Mouse (Mus musculus) gastrocnemius, adult 8-10 months (tissue): ENCODE data around the gene Wfdc17. TPM values are rescaled to one million over a fixed set of nuclear protein-coding genes. Genes with fewer than 3 reads are reported as not detected.

Source experiments
- DNase-seq, 2 experiments: peaks; one replicate each; pipeline ENCODE4 v3.0.0; 2022; ENCODE audit warnings: low spot score in 2 of 2
- total RNA-seq, 4 experiments: library from RNA; stranded (reverse); gene quantifications; 2 replicates each; pipeline ENCODE4 v1.2.4; 2022

Wfdc17 gene
- 1 to 10 TPM in 1 of 4 experiments, not detected in 3; 1.2 TPM for total RNA-seq

GRCm38 (mm10) chr11:83703705-83704104 lies at the start of gene Wfdc17:
Gene Wfdc17, plus strand, starts transcription at chr11:83703991.
- no peak for DNase-seq

GRCm38 (mm10) chr11:83654606-83655005 lies 49.2 kb upstream of the Wfdc17 start:
- no peak for DNase-seq

- no peak for DNase-seq
These were observed 46.3 kb upstream of the Wfdc17 start for GRCm38 (mm10) chr11:83657508-83657907.

- no peak for DNase-seq
These were observed 45.0 kb upstream of the Wfdc17 start for GRCm38 (mm10) chr11:83658797-83659196.

DNA sequence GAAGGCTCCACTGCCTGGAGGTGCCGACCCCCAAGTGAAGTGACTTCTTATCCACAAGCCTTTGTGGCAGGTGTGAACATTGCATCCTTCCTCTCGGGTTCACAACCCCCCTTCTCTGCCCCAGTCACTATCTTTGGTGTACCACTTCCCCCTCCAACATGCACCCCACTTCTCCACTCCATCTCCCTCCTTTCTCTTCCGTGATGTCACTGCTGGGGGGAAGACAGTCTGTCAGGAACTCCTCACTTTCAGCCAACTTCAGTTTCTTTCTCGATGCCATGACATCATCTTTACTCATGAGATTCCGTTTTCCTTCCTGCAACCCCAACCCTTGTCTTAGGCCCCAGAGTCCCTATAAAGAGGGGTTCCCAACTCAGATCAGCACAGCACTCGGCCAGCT lies 41.6 kb upstream of the Wfdc17 start, which contains the start of gene Ccl4:
TSS of gene Ccl4 (plus strand) at position 381 of the 400 bp plus-strand sequence.
- no peak for DNase-seq

DNA sequence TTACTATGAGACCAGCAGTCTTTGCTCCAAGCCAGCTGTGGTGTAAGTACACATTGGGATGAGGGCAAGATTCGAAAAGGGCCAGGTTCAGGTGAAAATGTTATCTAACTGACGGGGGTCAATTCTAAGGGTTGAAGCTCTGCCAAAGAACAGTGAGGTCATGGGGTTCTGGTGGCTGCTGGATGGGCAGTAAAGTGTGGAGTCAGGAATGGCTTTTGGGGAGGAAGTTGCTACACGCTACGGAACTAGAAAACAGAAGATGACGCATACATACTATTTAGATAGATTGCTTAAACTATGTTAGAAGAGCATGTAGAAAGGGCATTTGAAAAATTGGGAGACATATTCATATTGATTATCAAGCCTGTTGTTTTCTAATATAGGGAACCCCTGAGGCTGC lies 40.3 kb upstream of the Wfdc17 start:
- DNase-seq, result no peak

DNA sequence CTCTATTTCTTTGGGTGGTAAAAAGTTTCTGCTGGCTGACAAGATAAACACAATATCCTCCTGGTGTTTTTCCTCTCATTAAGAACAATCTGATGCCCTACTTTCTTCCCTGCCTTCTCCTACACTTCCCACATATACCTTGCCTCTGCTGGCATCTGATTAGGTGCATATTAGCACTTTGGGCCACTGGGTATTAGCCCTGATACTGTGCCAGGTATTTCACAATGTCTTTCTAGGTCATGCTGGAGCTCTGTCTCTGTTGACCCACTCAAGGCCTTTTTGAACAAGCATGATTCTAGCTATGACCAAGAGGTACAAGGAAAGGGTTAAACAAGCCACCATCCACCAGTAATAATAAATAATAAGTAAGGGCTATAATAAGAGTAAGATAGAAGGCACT lies 32.0 kb upstream of the Wfdc17 start:
- DNase-seq, result no peak

DNA sequence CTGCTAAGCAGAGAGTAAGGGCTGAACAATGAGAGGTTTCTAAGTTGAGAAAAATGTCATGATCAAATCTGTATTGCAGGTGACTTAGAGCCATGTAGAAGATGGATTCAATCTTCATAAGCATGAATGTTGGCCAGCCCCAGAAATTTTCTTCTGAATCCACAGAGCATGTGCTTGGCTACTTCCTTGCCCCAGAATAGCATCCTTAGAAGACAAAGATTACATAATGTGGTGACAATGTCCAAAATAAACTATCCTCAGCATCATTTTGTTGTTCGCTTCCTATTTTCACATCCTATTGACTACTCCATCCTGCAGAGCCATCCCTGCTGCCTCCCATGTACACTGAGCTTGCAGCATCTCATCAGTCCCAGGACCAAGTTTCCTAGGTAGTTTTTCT lies 28.1 kb upstream of the Wfdc17 start:
- no peak for DNase-seq

DNA sequence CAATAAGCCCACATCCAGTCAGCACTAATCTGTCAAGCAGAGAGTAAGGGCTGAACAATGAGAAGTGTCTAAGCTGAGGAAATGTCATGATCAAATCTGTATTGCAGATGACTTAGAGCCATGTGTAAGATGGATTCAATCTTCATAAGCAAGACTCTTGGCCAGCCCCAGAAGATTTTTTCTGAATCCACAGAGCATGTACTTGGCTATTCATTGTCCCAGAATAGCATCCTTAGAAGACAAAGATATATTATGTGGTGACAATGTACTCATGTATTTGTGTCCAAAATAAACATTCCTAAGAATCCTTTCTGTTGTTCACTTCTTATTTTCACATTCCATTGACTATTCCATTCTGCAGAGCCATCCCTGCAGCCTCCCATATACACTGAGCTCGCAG lies 13.9 kb upstream of the Wfdc17 start:
- DNase-seq, result no peak

GRCm38 (mm10) chr11:83692008-83692407 lies 11.8 kb upstream of the Wfdc17 start:
- DNase-seq, result no peak

DNA sequence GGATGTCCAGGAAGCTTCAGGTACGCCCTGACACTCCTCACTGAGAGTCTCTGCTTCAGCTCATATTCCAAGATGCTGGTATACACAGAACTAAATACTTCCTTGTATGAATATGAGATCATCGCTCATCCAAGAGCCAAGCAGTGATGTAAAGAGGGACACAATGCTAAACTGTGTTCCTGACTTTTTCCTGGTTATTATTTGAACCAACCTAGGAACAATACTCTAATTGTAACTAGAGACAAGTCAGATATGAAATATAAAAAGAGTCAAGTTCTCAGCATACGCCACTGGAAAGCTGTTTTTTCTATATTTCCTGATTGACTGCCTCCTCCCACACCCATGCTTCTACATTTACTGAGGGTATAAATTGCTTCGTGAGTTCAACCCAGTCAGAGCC lies 4.9 kb downstream of the Wfdc17 start, which contains the start of gene Wfdc18:
TSS of gene Wfdc18 (plus strand) at position 301 of the 400 bp plus-strand sequence.
- DNase-seq, result no peak

DNA sequence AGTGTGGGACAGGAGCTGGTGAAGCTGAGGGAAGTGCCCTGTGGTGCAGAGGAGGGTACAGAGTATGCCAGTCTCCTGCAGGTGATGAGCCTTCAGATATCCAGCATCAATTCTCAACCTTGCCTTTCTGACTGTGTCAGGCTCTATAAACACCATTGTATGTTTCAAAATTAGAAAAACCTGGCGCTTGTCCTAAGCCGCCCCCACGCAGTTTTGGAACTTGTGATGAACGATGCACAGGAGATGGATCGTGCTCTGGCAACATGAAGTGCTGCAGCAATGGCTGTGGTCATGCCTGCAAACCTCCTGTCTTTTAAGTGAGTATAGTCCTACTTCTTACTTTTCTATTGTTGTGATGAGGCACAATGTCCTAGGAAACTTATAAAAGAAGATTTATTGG lies 5.9 kb downstream of the Wfdc17 start:
- no peak for DNase-seq

DNA sequence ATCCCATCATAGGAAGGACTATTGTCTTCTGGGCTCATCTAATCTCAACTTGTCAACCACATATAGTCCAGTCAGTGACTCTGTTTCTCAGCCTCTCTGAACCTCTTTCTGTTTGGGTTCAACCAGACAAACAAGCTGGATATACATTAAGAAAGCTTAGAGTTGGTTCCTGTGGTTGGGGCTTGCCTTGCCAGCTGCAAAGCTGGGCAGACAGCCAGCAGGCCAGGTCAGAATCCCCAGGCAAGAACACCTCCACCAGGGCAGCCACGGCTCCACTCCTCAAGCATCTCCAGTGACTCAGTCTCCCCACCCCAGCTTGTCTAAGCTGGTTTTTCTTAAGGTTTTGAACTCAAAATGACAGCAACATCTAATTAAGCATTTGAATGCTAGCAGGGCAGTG lies 8.9 kb downstream of the Wfdc17 start:
- DNase-seq, result no peak

DNA sequence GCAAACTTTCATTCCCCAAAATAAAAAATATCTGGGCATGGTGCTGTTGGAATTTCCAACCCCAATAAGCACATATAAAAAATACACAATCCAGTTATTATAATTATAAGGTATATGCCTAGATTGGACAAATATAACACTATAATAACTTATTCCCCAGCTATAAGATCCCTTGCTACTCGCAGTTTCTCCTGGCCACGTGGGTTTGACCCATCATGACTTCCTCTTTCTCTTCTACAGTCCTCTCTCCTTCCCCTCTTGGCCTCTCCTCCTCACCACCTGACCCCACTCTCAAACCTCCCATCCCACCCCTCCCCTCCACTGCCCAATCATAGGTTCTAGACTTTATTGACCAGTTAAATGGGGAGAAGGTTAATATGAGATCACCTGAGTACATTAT lies 10.1 kb downstream of the Wfdc17 start:
- no peak for DNase-seq

- DNase-seq, result no peak
These were observed 13.4 kb downstream of the Wfdc17 start for GRCm38 (mm10) chr11:83717042-83717665.

GRCm38 (mm10) chr11:83720766-83721165 lies 17.0 kb downstream of the Wfdc17 start:
- DNase-seq, result no peak

GRCm38 (mm10) chr11:83728757-83729432 lies 25.1 kb downstream of the Wfdc17 start:
- DNase-seq, result no peak

DNA sequence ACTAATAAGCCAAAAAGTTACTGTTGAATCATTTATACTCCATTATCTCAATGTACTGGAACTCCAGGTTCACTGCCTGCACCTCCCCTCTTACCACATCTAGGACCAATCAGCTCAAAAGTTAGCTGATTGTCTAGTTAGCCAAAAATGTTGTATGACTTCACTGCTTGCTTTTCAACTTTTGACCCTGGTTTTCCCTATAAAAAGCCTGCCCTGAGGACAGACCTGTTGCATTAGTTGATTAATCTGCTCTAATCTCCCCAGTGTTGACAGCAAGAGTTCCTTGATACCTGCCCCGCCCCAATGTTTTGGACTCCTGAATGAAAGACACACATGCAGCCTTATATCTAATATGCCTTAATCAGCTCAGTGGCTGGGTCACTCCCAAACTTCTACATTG lies 27.3 kb downstream of the Wfdc17 start:
- DNase-seq, result no peak

DNA sequence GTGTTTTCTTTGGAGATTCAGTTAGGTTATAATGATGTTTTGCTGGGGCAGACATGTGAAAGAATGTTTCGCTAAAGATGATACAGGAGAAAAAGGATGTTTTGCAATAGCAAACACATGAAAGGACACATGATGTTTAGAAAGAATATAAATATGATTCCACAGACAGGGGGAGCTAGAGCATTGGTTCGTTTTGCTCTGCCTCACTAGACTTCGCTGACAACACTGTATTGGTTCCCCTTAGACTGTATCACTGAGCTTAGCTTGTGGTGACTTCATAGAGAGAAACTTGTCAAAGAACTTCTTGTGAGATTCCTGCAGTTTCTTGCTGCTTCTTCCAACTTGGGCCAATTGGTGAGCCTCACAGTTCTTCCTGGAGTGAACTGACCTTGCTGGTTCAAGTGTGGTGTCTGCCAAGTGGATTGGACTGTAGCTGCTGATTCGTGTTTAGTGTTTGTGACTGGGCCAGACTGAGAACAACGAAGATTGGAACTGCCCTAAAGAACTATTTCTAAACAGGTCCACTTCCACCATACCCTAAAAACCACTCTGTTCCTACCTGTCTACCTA lies 29.4 kb downstream of the Wfdc17 start:
- DNase-seq, result no peak

DNA sequence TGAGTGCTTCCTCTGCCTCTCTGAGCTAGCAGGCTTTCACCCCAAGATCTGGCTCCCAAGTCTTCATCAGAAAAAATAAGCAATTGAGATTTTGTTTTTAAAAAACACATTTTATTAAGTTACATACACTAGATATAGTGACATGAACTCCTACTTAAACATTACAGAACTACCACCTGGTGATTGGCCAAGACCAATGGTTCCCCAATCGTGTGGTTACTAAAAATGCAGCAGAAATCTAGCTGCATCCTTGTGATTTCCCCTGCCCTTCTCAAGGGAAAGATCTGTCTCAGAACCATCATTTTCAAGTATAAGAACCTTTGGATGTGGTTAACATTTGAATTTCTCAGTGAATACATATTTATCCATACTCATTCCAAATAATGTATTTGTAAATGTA lies 30.4 kb downstream of the Wfdc17 start:
- DNase-seq, result no peak

DNA sequence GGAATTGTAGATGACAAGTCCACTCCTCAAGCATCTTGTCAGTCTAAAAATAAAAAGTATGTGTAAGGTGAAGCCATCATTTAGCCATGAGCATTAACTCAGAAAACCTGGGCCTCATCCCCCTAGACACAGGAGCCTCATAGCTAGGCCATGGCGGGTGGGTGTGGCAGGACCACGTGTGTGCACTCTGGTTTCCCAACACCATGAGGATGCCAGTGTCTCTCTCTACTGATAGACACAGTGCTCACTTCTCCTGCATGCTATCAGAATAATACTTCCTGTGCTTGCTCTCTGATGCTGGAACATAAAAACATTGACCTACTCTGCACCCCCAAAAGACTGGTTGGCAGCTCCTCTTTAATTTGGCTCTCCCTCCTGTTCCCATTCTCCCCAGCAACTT lies 32.1 kb downstream of the Wfdc17 start:
- no peak for DNase-seq

DNA sequence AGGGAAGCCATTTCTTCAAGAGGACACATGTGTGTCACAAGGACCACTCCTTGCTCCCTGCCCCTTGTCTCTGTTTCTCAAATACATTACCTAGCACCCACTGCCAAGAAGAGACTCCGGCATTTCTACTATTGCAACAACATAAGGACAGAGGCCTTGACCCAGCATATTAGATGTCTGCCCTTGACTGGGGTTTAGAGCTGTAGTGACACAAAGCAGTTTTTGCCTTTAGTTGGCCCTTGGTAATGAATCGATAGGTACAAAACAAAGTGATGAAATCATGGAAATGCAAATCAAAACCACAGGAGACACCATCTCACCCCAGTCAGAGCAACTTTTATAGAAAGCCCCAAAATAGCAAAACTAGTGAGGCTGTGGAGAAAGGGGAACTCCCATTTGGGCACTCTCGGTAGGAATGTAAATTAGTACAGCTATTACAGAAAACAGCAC lies 33.3 kb downstream of the Wfdc17 start:
- no peak for DNase-seq

- DNase-seq, result peak; percentile 44 to 47
These were observed 35.5 kb downstream of the Wfdc17 start for GRCm38 (mm10) chr11:83739241-83739640.
